Mouse (Mus musculus): ENCODE data around the gene Selenon.

Gene Selenon

GRCm38 (mm10) chr4:134578407-134578806, 26.4 kb upstream of the Selenon start:
- DNase-seq (ENCODE audit: low spot score) = no peak

GRCm38 (mm10) chr4:134577281-134577680, 25.3 kb upstream of the Selenon start:
- no peak for DNase-seq (ENCODE audit: low spot score)

- DNase-seq (ENCODE audit: low spot score) = no peak
Measured at GRCm38 (mm10) chr4:134575486-134575885, 23.5 kb upstream of the Selenon start.

DNA sequence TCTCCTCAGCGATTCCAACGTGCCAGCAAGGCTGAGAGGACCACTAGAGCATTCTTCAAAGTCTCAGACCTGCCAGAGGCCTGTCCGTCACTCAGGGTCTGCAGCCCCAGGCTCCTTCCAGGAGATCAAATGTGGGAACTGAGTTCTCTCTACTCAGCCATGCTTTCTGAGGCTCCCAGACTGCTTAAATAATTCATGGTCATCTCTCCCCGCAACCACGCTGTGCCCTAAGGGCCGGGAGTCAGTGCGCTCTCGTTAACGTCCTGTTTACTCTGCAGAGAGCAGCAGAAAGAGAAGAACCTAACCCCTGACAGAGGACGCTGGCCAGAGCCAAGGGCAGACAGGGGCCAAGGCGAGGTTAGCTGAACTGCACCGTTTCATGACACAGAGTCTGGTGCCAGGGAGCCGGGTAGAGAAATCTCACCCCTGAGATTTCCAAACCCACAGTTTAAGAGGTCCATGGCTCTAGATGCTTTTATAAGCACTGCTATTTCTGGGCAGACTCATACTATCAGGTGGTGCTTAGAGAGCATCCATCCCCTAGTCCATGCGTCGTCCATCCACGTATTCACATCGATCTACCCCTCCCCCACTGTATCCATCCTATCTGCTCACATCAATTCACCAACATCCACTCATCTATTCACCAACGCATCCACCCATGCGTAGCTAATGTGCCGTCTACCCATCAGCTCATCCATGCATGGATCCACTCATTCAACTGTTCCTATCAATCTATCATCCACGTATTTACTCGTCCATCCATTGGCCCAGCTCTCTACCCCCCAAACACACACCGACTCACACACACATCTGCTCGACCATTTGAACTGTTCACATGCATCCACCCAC, 20.7 kb upstream of the Selenon start:
- DNase-seq (ENCODE audit: low spot score) = no peak

DNA sequence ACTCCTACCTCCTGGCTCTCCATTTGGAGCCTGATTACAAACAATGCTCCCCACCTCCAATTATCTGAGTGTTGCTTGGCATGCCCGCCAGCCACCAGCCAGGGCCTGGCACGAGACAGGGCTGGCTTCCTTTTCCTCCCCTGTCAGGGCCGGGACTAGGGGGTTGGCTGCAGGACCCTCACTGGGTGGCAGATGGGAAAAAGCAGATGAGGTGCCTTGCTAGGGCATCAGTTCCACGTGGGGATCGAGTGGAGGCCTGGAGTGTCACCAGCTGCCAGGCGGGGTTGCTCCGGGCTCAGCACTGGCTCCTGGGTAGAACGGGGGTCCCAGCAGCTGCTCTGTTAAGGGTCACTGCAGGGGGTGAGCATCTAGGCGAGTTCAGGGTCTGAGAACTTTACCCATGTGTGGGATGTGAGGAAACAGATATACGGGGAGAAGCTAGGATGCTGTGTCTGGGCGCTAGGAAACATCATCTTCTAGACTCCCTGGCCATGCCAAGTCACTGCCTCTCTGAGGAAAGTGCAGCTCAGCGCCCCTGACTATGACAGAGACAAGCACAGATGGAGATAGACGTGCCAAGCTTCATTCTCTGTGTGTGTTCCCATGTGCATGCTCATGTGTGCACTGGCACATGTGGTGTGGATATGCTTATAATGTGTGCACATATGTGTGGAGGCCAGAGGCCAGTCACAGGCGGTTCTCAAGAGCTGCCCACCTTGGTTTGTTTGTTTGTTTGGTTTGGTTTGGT, 18.9 kb upstream of the Selenon start:
- DNase-seq (ENCODE audit: low spot score) = no peak

DNA sequence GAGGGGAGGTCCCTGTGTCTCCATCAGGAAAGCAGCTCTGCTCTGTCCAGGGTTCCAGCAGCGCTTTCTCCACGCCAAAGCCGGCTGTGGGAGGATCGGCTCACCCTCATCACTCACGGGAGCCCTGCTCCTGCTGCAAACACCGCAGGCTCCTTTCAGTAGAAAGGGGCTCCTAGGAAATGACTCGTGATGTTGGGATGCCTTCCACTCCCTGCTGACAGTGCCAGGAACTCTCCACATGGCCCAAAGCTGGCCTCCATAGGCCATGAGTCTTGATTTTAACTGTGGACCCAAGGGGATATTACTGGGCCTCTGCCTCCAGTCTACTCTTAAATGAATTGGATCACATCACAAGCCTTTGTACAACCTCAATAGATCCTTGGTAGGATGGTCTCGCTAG, 17.9 kb upstream of the Selenon start:
- DNase-seq (ENCODE audit: low spot score) = no peak

DNA sequence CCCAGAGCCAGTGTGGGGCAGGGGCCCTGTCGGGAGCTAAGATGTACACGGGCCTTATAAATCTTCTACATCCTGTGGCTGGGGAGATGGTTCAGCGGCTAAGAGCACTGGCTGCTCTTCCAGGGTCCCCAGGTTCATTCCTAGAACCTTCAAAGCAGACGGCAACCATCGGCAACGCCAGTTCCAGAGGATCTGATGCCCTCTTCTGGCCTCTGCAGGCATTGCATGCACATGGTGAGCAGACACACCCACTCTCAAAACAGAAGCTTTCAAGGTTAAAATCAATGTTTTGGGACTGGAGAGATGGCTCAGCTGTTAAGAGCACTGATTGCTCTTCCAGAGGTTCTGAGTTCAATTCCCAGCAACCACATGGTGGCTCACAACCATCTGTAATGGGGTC, 17.2 kb upstream of the Selenon start:
- DNase-seq (ENCODE audit: low spot score) = no peak

GRCm38 (mm10) chr4:134567377-134568226, 15.6 kb upstream of the Selenon start:
- DNase-seq (ENCODE audit: low spot score) = no peak

DNA sequence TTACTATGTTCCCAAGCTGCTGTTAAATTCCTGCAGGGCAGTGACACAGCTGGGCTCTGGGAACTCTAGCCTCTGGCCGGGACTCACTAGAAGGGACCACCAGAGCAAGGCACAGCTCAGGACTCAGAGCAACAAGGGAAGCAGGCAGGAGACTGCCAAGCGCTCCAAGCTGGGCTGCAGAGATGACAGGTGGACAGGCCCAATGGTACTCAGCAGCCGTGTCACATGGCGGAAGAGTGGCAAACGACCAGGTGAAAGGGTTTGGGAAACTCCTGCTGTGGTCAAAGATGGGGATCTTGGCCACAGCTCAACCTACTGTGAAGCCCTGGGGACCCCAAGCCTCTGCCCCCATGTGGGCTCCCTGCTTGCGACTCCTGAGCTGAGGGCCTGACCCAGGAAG, 12.1 kb upstream of the Selenon start:
- DNase-seq (ENCODE audit: low spot score) = no peak

GRCm38 (mm10) chr4:134563624-134564023, 11.7 kb upstream of the Selenon start:
- no peak for DNase-seq (ENCODE audit: low spot score)

DNA sequence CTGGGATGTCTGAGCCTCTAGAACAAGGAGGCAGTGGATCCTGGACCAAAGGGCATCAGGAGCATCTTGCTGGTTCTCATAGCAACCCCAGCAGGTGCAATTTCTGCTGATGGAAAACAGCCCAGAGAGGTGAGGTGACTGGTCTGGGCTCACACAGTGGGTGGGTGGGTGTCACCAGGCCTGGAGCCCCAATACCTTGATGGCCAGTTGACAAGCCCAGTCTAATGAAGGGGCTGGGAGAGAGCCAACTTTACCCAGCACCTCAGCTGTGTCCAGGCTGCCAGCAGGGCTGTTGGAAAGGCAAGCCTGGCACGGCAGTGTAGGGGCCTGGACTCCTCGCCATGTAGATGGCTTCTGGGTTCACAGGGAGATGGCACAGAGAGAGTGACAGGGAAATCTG, 10.0 kb upstream of the Selenon start:
- DNase-seq (ENCODE audit: low spot score) = no peak

GRCm38 (mm10) chr4:134560699-134561098, 8.7 kb upstream of the Selenon start:
- DNase-seq (ENCODE audit: low spot score) = no peak

DNA sequence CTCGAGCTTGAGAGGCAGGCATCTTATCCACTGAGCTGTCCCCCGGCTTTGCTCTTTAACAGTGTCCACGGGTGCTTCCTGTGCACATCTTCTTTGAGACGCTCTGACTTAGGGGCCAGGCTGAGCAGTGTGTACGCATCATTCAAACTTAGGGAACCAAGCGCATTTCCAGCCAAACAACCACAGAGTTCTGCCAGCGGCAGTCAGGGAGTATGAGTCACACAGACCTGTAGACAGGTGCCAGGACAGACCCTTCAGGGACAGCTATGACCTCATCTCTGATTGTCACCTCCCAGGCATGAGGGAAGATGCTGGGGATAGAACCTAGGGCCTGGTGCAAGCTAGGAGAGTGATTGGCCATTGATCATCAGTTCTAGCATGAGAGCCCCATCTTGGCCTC, 7.2 kb upstream of the Selenon start:
- no peak for DNase-seq (ENCODE audit: low spot score)

- no peak for DNase-seq (ENCODE audit: low spot score)
Measured at GRCm38 (mm10) chr4:134558570-134559113, 6.7 kb upstream of the Selenon start.

GRCm38 (mm10) chr4:134557626-134558249, 5.8 kb upstream of the Selenon start:
- DNase-seq (ENCODE audit: low spot score) = no peak

DNA sequence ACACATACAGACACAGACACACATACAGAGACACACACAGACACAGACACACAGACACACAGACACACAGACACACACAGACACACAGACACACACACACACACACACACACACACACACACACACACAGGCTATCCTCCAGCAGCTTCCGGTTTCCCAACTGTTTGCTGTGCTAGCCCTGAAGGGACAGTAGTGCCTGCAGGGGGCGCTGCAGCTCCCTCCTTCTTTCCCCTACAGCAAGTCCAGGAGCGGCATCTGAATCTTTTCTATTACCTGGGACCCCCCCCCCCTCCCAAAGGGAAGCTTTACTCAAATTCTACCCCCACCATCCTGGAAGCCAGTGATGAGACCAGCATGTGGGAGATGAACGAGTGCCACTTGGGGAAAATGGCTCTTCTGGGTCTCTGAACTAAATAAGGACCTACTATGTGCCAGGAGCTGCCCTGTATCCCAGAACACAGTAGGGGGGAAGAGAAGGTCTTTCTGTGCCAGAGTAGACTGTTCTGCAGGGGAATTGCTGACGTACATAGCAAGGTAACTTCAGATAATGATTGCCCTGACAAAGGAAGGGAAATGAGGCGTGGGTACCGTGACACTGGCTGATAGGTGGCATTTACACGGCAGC, 4.1 kb upstream of the Selenon start:
- no peak for DNase-seq (ENCODE audit: low spot score)

DNA sequence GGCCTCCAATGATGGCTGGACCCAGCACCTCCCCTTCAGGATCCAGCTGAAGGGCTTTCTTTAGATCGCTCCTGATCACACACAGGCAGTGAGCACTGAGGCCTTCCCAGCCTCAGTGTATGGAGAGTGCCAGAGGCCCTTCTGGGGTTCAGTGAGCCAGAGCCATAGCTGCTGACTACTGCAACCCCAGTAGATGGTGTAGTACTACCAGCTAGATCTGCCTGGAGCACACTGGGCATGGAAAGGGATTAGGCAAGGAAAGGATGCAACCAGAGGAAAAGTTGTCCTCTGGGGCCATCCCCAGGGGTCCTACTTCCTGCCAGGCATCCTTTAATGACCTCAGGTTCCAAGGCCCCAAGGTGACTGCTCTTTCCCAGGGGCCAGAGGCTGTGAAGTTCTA, 1.7 kb upstream of the Selenon start:
- DNase-seq (ENCODE audit: low spot score) = no peak

- no peak for DNase-seq (ENCODE audit: low spot score)
Measured at GRCm38 (mm10) chr4:134549899-134550298, 2.1 kb downstream of the Selenon start.

GRCm38 (mm10) chr4:134548169-134548938, 3.6 kb downstream of the Selenon start:
- no peak for DNase-seq (ENCODE audit: low spot score)

Data from urinary bladder, postnatal 10 days (tissue).